Mouse (Mus musculus): ENCODE data around the gene Ifnar1. TPM values are rescaled to one million over a fixed set of nuclear protein-coding genes. Genes with fewer than 3 reads are reported as not detected.
A peak's percentile ranks its signal among the peaks of the same experiment; 100 is the strongest.
"Not testable (repeated sequence)": the region's sequence is repeated elsewhere in the genome, so short reads cannot be mapped to it uniquely, and the experiment has no call there.

Gene Ifnar1
- total RNA-seq (2021), result 10 to 100 TPM; 23.6 to 24.0 TPM
- polyA plus RNA-seq (2012; rRNA removed), result 12.5 and 20.2 TPM in 2 replicates
- long read RNA-seq, transcript Ifnar1-201 (11 exons, 3,909 nt), result major isoform, 12 of 18 reads
- long read RNA-seq, partial matches to known transcripts, result 1 of 18 reads
- long read RNA-seq, other reads (novel, unspliced or antisense), result 5 of 18 reads

- peak; percentile 99 to 100 for DNase-seq
- Histone ChIP-seq H3K79me2 (replicated peaks; ENCODE audit: control insufficient read depth, insufficient read depth, low read length) (peaks cover 1% of the 10 kb centered on the region), H3K4me3 (peak within 1 kb of the TSS; percentile 79), H3K9ac (ENCODE audit: low read depth, low read length) (peak within 1 kb of the TSS; percentile 96), H3K4me1 (ENCODE audit: control insufficient read depth, insufficient read depth, low read length) (peaks cover 11% of the 10 kb centered on the region), H3K27me3 (ENCODE audit: control insufficient read depth, insufficient read depth, low read length) (no peaks in the 10 kb centered on the region), H3K36me3 (ENCODE audit: control insufficient read depth, insufficient read depth, low read length) (peaks cover 7% of the 10 kb centered on the region), H3K27ac (peak within 1 kb of the TSS; percentile 97)
- intact Hi-C loops (cut with DNase I), result loop anchor here (1.0 to 2.0 kb wide), 3 partner anchors 44 to 122 kb away; partner anchors contain the start of gene Il10rb
- WGBS, result under 1% methylated on average over 60 of the region's 68 CpGs
- TF ChIP-seq POLR2A (IDR thresholded peaks at IDR 0.05; ENCODE audit: insufficient read depth, low read depth, low read length) (peak; percentile 74), CTCF (IDR thresholded peaks at IDR 0.05) (peak; percentile 38), EP300 (IDR thresholded peaks at IDR 0.05; ENCODE audit: insufficient read depth, low read depth, low read length) (peak; percentile 95)
Measured at GRCm38 (mm10) chr16:91484808-91485700, at the start of gene Ifnar1. Gene Ifnar1 (plus strand): TSS chr16:91485238.

- peaks cover 7% of the 10 kb centered on the region for H3K36me3 ChIP-seq (ENCODE audit: control insufficient read depth, insufficient read depth, low read length)
- TF ChIP-seq CTCF (IDR thresholded peaks at IDR 0.05), result no peak
- TF ChIP-seq EP300 (IDR thresholded peaks at IDR 0.05; ENCODE audit: insufficient read depth, low read depth, low read length), result no peak
- TF ChIP-seq POLR2A (IDR thresholded peaks at IDR 0.05; ENCODE audit: insufficient read depth, low read depth, low read length), result no peak
- H3K9ac ChIP-seq (ENCODE audit: low read depth, low read length), result no peak overlapping the region
- no peaks in the 10 kb centered on the region for H3K79me2 ChIP-seq (replicated peaks; ENCODE audit: control insufficient read depth, insufficient read depth, low read length)
- no peak overlapping the region for H3K27ac ChIP-seq
- DNase-seq, result no peak
- H3K4me3 ChIP-seq, result no peak overlapping the region
- no peaks in the 10 kb centered on the region for H3K27me3 ChIP-seq (ENCODE audit: control insufficient read depth, insufficient read depth, low read length)
- intact Hi-C loops (cut with DNase I), result no loop called here
- 70% methylated on average over 3 of the region's 3 CpGs for WGBS
- H3K4me1 ChIP-seq (ENCODE audit: control insufficient read depth, insufficient read depth, low read length), result peaks cover 18% of the 10 kb centered on the region
Measured at GRCm38 (mm10) chr16:91438081-91438480, 47.0 kb upstream of the Ifnar1 start.

- DNase-seq; H3K27ac ChIP-seq; H3K9ac ChIP-seq (ENCODE audit: low read depth, low read length); H3K27me3 ChIP-seq (ENCODE audit: control insufficient read depth, insufficient read depth, low read length); H3K79me2 ChIP-seq (replicated peaks; ENCODE audit: control insufficient read depth, insufficient read depth, low read length); H3K36me3 ChIP-seq (ENCODE audit: control insufficient read depth, insufficient read depth, low read length); H3K4me3 ChIP-seq; intact Hi-C loops (cut with DNase I): not testable (repeated sequence)
- peaks cover 17% of the 10 kb centered on the region for H3K4me1 ChIP-seq (ENCODE audit: control insufficient read depth, insufficient read depth, low read length)
- 93% methylated on average over 1 of the region's 1 CpGs for WGBS
Measured at GRCm38 (mm10) chr16:91438599-91438998, 46.4 kb upstream of the Ifnar1 start.

- Histone ChIP-seq H3K27me3 (ENCODE audit: control insufficient read depth, insufficient read depth, low read length) (no peaks in the 10 kb centered on the region), H3K36me3 (ENCODE audit: control insufficient read depth, insufficient read depth, low read length) (peaks cover 7% of the 10 kb centered on the region), H3K9ac (ENCODE audit: low read depth, low read length) (no peak overlapping the region), H3K79me2 (replicated peaks; ENCODE audit: control insufficient read depth, insufficient read depth, low read length) (no peaks in the 10 kb centered on the region), H3K4me3 (no peak overlapping the region), H3K4me1 (ENCODE audit: control insufficient read depth, insufficient read depth, low read length) (peaks cover 12% of the 10 kb centered on the region), H3K27ac (peak overlapping the region; percentile 78)
- intact Hi-C loops (cut with DNase I), result loop anchor here (1.0 to 10.0 kb wide), 5 partner anchors 19 to 367 kb away; partner anchors contain the start of gene Ifnar1
- TF ChIP-seq EP300 (IDR thresholded peaks at IDR 0.05; ENCODE audit: insufficient read depth, low read depth, low read length) (peak; percentile 97), CTCF (IDR thresholded peaks at IDR 0.05) (peak; percentile 80), POLR2A (IDR thresholded peaks at IDR 0.05; ENCODE audit: insufficient read depth, low read depth, low read length) (peak; percentile 24; the same call in 1 of the 2 replicates)
- WGBS, result 1% methylated on average over 7 of the region's 7 CpGs
- DNase-seq, result peak; percentile 79 to 86
Measured at GRCm38 (mm10) chr16:91441366-91441765, 43.7 kb upstream of the Ifnar1 start.

- Histone ChIP-seq H3K27ac (peak overlapping the region; percentile 78), H3K79me2 (replicated peaks; ENCODE audit: control insufficient read depth, insufficient read depth, low read length) (no peaks in the 10 kb centered on the region), H3K36me3 (ENCODE audit: control insufficient read depth, insufficient read depth, low read length) (peaks cover 7% of the 10 kb centered on the region), H3K4me1 (ENCODE audit: control insufficient read depth, insufficient read depth, low read length) (peaks cover 11% of the 10 kb centered on the region), H3K27me3 (ENCODE audit: control insufficient read depth, insufficient read depth, low read length) (no peaks in the 10 kb centered on the region), H3K4me3 (no peak overlapping the region), H3K9ac (ENCODE audit: low read depth, low read length) (no peak overlapping the region)
- TF ChIP-seq CTCF (IDR thresholded peaks at IDR 0.05) (no peak), EP300 (IDR thresholded peaks at IDR 0.05; ENCODE audit: insufficient read depth, low read depth, low read length) (no peak), POLR2A (IDR thresholded peaks at IDR 0.05; ENCODE audit: insufficient read depth, low read depth, low read length) (no peak)
- WGBS, result 64% methylated on average over 7 of the region's 7 CpGs
- intact Hi-C loops (cut with DNase I), result loop anchor here (1.0 to 10.0 kb wide), 5 partner anchors 19 to 367 kb away; partner anchors contain the start of gene Ifnar1
- no peak for DNase-seq
Measured at GRCm38 (mm10) chr16:91441811-91442240, 43.2 kb upstream of the Ifnar1 start.
